Mouse (Mus musculus) monocyte, adult 59 days (primary cell): ENCODE data around the gene Nlrc4. TPM values are rescaled to one million over a fixed set of nuclear protein-coding genes. Genes with fewer than 3 reads are reported as not detected.

Experiments
- total RNA-seq, 2 experiments: library from RNA; stranded (reverse); gene quantifications; one replicate each; pipeline ENCODE4 v1.2.4; 2023

Nlrc4 gene
- total RNA-seq, result 10 to 100 TPM; 17.2 to 19.8 TPM

DNA sequence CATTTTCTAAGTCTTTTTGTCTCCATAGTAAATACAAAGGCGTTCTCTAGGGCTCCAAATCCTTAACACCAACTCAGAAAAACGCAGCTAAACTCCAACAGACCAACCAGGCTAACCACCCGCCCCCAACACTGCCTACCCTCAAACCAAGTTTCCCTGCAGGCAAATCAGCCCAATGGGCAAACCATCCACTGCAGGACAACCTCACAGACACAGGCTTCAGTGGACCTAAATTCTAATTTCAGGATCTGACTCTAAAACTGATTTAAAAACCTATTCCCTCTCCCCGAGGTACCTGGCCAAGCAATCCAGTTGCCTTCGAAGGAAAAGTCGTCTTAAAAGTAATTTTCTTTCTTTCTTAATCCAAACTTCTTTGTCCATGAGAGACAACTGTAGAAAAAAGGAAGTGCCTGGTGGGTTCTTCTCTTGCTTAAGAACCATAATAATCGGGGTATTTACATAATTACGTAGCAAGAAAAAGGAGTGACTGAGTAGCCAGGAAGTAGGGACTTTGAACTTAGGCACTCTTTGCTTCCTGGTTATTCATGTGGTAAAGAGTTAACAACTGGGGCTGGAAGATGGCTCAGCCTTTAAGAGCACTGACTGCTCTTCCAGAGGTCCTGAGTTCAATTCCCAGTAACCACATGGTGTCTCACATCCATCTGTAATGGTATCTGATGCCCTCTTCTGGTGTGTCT, at the start of gene Nlrc4:
Nlrc4 (minus strand) TSS at position 432 of the 698 bp plus-strand sequence.

DNA sequence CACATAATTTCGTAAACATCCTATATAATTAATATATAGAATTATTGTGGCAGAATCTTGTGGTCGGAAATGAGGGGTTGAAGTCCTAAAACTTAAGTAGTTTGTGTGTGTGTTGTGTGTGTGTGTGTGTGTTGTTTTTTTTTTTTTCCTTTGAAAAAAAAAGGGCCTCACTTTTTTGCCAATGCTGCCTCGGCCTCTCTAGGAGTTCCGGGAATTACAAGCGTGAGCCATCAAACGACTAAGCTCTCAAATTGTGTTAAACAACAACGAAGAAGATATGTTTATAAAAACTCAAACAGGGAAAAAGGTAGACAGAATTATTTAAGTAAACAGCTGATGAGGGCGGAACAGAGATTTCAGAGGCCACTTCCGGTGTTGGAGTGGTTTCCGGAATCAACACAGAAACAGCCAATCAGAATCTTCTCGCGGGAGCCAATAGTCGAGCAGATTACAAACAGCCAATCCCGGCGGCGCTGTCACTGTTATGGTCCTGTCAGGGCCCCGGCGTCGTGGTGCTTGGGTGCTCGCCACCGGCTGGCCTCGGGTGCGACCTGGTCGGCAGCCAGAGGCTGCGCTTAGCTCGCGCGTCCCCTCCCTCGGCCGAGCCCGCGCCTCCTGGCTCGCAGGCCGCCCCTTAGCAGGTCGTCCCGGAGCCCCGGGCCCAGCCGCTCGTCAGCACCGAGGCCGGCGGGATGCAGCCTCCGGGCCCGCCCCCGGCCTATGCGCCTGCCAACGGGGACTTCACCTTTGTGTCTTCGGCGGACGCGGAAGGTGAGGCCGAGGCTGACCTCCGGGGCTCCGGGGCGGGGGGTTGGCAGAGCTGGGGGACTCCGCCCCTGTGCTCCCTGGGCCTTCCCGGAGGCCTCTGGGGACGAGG, 30.3 kb upstream of the Nlrc4 start, which contains the start of gene Yipf4:
Yipf4 (plus strand) TSS at position 470 of the 877 bp plus-strand sequence.

DNA sequence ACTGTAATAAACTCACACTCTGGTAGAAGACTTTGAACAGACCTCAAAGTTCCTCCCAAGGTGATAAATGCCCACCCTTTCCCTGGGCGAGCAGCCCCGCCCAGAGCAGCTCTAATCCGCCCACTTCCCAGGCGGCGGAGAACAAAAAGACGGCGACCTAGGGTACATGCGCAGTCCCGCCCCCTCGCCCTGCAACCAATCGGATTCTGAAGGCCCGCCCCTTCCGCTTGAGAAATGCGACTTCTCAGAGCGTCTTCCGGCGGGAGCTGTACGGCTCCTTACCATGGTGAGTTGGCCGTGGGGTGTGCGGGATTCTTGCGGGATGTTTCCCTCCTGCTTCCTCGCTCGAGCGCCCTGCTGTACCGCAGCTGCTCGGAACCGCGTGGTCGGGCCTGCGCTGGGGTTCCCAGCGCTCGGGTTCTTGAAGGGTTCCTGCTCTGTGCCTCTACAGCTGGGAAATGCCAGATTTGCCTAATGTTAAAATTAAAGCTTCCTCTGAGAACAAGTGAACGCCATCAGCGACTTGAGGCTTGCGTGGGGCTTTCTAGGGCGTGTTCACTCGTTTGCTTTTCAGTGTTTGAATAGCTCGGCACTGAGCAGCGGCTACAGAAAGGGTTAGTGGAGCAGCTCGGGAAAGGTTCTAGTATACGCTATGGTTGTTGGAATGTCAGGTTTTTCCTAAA, 63.4 kb downstream of the Nlrc4 start, which contains the start of gene Slc30a6:
Slc30a6 (plus strand) TSS at position 226 of the 683 bp plus-strand sequence.

Other genes with a start within 250 kb of the Nlrc4 start
- 10 to 100 TPM; 26.5 to 29.7 TPM for gene Memo1, start 163.6 kb downstream of the Nlrc4 start, total RNA-seq
- gene Dpy30, start 135.2 kb downstream of the Nlrc4 start, total RNA-seq, result 10 to 100 TPM; 27.2 to 34.9 TPM
- gene Spast, start 120.2 kb downstream of the Nlrc4 start, total RNA-seq, result 10 to 100 TPM; 28.3 to 28.7 TPM
- 10 to 100 TPM; 10.7 to 16.6 TPM for gene Slc30a6, start 63.5 kb downstream of the Nlrc4 start, total RNA-seq
- 10 to 100 TPM; 35.8 to 65.6 TPM for gene Yipf4, start 30.4 kb upstream of the Nlrc4 start, total RNA-seq
- 100 to 1,000 TPM; 165 to 186 TPM for gene Birc6, start 69.2 kb upstream of the Nlrc4 start, total RNA-seq